Mouse (Mus musculus) CD8-positive naive resting alpha-beta T cell, adult 2 months (primary cell): ENCODE results near the gene Sned1.
"Not testable (repeated sequence)": the region's sequence is repeated elsewhere in the genome, so short reads cannot be mapped to it uniquely, and the experiment has no call there.

Source experiments
- DNase-seq, 2 experiments: peaks; one replicate each; pipeline ENCODE4 v3.0.0; 2022; ENCODE audit warnings: low read depth in 2 of 2, low spot score in 2 of 2

Sned1 gene

DNA sequence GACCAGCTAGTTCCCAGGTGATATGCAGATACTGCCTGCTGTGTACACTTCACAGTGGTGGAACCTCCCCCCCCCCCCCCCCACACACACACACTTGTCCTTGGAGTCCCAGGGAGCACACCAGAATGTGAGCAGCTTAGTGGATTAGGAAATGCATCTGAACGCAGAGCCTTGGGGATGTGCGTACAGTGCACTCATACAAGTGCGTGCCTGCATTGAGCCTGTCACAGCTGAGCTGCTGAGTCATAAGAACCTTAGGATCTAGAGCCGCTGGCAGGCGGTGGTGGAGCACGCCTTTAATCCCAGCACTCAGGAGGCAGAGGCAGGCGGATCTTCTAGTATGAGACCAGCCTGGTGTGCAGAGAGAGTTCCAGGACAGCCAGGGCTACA lies 7.7 kb upstream of the Sned1 start:
- DNase-seq: no peak

DNA sequence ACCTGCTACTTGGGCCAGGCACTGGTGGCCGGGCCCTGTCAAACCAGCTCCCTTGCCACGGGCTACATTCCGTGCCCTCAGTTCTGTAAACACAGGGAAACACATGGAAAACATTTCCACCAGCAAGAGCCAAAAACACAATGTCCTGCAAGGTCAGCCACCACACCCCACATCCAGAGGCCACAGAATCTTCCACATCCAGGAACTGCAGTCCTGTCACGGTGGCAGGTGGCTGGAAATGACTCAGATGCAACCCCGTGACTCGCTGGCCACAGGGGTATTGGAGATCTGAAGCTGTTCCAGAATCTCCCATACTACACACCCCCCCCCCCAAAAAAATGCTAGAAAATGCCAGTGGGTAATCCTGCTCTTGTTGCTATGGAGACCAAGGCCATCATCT lies 6.4 kb upstream of the Sned1 start:
- DNase-seq: no peak

DNA sequence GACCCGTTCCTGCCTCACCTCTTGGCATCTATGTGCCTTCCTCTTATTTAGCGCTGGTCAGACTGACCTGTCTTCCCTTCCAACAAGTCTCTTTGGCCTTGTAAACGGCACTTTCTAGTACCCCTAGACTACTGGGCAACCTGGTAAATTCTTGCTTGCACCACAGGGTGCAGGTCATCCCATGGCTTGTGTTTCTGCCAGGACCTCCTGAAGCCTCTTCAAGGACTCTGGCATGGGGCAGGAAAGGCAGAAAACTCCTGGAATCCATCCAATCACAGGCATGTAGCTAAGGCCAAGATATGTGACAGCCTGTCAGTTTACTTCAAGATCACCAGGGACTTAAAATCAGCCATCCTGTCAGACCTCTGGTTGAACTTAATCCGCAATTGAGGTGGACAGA lies 6.0 kb upstream of the Sned1 start:
- DNase-seq: no peak

DNA sequence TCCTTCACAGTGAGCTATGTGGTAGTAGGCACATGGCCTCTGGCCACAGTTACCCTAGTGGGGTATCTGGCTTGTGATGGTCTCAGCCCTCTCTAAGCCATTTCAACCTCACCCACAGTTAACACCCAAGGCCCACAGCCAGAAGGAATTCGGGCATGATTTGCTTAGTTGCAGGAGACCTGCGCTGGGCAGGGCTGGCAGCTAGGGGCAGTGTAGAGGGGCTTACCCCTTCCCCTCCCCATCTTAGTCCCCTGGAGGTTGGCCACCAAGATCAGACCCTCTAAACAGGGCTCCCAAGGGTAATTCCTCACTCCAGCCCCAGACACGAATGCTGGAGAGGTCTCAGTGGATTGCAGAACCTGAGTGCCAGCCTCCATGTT lies 894 bp downstream of the Sned1 start:
- no peak for DNase-seq

DNA sequence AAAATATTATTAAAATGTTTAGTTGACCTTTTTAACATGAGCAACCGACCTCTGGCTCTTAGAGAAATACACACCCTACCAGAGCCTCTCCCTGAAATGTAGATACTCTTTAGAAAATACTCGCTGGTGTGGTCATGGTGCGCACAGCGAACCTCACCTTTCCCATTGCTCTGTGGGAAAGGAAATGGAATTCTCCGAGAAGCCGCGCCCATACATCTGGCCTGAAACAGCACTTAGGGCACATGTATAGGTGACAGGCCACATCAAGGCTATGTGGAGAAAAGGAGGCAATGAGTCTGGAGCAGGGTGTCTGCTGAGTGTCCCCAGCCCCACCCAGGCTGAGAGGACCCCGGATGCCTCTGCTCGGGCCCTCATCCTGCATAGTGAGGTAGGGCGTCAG lies 2.0 kb downstream of the Sned1 start:
- no peak for DNase-seq

DNA sequence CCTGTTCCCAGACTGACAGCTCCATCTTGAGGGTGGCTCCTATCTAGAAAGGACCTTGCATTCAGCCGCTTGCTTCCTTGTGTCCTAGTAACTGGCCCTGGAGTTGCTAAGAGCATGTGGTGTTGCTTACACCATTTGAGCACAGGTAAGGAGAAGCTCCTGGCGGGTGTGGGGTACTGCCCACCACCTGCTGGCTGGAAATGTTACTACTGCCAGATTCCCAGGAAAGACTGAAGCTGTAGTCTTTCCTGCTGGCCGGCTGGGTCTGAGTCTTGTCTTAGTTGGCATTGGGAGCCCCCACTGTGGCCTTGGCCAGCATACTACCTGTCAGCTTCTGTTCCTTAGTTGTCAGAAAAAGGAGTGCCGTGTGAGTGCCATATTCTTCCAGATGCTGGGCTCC lies 2.6 kb downstream of the Sned1 start:
- DNase-seq: no peak

DNA sequence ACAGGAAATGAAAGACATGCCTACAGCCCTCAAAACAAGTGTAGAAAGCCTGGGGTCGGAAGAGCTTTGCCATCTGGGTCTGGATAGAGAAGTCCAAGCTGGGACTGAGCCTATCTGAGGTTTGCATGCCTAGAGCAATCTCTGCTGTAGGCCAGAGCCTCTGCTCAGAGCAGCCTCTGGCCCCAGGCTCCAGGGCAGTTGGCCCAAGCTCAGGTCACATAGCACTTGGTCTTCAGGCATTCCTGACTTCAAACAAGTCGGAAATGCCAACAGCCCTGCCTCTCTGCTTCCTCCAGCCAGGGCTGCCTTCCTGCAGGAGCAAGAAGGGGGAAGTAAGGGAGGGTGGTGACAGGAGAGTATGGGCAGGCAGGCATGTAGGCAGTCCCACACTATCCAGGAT lies 10.3 kb downstream of the Sned1 start:
- DNase-seq: no peak

DNA sequence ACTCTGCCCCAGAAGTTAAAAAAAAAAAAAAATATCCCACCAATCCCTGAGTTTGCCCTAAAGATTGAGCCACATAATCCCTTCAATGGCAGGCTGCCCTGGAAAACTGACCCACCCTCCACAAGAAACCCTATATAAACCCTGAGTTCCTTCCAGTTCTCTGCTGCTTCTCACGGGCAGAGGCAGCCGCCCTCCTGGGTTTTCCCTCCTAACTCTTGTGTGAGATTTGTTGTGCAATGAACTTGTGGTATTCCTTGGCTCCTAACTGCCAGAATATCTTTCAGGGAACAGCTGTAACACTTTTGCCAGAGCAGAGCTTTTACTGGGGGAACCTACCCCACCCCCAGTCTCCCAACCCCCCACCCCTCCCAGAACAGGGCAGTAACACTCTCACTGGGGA lies 16.9 kb downstream of the Sned1 start:
- DNase-seq: no peak

DNA sequence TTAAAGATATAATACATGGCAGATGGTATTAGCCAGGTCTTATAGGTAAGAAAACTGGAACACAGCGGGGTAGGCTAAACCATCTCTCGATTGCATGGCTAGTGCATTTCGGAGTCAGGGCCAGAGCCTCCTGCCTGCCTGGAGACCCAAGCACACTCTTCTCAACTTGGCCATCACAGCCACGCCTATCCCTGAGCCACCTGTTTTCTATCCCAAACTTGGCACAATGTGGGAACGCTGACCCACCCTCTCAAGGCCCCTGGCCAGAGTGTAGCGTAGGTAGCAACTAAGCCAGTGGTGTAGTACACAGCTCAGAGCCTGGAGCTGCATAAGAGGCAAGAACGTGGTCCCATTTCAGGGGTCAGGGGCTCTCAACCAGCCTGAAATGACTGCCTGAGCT lies 20.1 kb downstream of the Sned1 start:
- DNase-seq: no peak

DNA sequence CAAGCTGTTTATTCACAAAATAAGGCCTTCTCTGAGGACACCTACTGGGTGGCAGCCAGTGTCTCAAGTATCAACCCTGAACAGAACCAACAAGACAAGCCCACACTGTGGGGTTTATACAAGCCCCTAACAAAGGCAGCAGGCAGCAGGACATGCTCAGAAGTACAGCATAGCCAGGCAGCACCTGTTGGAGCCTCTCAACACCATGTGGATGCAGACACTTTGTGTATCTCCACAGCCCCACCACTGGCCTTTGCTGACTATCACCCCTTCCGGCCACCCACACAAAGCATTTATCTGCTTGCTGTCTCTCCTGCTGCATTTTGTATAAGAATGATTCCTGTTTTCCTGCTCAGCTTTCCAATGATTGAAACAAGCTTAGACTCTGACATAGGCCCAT lies 21.9 kb downstream of the Sned1 start:
- DNase-seq: no peak

DNA sequence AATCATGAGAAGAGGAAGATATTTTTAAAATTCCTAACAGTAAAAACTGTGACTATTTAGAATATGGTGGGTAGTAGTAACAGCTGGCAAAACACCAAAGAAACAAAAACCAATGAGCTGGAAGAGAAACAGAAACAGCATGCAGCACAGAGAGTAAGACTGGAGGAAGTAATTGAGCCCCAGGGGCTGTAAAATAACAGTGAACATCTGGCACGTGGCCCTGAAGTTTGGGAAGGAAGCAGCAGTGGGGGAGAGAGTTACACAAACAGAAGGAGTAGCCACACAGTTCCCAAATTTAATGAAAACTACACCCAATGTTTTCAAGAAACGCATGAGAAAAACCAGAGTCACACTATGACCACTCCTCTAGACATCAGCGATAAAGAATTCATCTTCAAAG lies 31.6 kb downstream of the Sned1 start:
- DNase-seq: no peak

DNA sequence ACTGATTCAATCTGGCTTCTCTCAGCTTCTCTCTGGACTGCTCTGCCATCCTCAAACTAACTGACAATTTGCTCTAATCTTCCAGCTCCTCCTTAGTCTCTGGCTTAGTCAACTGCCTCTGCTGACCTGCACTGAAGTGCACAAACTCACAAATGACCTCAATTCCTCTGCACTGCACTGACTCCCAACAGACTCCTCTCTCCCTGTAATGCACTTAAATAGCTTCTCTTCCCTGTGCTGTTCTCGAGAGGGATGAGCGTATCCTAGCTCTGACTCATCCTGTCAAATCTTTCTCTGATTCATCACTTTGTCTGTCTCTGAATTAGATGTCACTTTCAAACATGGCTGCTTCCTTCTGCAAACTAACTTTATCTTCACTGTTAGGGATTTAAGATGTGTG lies 32.6 kb downstream of the Sned1 start:
- DNase-seq: no peak

DNA sequence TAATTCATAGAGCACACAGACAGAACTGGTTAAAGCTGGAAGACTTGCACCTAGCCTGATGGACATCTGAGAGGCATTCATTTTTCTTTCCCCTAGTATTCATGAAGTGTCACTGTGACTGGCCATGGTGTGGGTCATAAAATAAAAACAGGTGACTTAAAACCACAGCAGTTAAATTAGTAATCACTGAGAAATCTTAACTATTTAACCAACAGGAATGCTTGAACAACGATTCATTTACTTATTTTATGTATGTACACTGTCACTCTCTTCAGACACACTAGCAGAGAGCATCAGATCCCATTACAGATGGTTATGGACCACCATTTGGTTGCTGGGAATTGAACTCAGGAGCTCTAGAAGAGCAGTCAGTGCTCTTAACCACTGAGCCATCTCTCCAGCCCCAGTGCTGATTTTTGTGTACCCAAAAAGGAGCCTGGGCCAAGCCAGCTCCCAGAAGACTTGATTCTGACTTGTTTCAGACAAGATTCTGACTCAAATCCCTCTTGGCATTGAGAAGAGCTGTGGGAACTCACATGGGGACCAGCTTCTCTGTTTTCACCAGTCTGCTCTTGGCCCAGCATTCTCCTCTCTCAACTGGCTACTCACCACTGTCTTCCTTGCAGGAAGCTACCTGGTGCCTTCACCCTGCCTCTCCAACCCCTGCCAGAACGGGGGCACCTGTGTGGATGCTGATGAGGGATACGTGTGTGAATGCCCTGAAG lies 35.0 kb downstream of the Sned1 start:
- no peak for DNase-seq

DNA sequence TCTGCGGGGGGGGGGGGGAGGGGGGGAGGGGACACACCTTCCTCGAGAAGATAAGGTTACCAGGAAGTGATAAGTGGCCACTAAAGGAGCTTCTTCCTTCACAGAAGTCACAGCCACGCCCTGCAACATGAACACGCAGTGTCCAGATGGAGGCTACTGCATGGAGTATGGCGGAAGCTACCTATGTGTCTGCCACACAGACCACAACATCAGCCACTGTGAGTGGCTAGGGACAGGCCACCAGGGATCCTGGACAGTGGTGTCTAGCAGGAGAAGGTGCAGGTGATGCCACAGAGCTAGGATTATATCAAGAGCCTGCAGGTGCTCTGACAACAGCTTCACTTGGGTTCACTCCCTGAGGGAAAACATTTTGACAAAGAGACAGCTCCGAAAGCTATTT lies 36.1 kb downstream of the Sned1 start:
- no peak for DNase-seq

DNA sequence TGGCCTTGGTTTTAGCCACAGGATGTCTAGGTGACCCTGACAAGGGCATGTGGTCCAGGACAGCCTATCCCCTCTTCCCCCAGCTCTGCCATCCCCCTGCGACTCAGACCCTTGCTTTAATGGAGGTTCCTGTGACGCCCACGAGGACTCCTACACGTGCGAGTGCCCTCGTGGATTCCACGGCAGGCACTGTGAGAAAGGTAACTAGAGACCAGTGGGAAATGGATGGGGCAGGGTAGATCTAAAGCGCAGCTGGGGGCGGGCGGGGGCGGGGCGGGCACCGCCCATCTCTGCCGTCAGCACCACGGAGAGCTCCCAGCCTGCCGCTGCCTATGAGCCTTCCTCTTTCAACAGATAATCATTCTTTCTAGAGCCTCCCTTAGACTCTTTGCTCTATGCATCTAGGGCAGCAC lies 36.8 kb downstream of the Sned1 start:
- no peak for DNase-seq

DNA sequence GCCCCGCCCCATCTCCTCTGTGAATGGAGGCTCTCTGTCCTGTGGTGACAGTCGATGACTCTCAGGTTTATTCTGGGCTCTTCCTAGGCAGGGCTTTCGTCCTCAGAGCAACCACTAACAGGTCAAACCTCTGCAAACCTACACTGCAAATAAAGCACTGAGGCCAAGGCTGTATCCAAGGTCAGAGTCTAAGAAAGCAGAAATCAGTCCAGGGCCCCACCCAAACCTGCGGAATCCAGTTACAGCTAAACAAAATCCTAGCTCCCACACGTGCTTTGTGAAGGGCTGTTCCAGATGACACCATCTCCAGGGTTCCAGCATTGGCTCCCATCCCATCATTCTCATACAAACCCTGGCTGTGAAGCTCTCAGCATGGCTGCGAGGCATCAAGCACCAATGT lies 39.9 kb downstream of the Sned1 start:
- DNase-seq: no peak

DNA sequence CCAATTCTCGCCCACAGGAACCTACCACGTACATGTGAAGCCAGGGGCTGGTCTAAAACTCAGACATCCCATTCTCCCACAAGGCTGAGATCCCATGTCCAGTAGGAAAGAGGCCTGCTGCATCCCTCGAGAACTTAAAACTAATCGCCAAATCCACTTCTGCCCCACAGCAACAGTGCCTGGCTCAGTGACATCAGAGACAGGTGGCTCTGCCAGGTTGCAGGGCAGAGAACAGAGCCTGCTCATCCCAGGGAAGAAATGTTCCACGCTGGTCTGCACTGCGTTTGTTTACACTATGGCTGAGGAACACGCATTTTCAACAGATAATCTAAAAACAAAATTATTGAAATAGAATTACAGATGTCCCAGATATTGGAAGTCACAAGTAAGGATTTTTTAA lies 41.4 kb downstream of the Sned1 start:
- DNase-seq: no peak

DNA sequence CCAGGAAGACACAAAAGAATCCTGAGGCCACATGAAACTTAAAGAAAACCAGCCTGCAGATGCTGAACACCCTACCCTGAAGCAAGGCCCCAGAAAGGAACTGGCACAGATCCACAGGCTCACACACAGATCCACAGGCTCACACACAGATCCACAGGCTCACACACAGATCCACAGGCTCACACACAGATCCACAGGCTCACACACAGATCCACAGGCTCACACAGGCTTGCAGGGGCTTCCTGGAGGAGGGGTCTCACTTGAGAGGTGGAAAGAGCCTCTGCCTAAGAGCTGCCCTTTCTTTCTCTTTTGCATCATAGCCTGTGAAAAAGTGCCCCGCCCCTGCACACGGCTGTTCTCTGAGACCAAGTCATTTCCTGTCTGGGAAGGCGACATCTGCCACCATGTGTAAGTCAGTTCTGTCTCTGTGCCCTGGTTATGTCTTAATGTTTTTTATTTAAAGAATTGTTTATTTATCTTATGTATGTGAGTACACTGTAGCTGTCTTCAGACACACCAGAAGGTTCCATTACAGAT lies 54.1 kb downstream of the Sned1 start:
- DNase-seq: no peak

DNA sequence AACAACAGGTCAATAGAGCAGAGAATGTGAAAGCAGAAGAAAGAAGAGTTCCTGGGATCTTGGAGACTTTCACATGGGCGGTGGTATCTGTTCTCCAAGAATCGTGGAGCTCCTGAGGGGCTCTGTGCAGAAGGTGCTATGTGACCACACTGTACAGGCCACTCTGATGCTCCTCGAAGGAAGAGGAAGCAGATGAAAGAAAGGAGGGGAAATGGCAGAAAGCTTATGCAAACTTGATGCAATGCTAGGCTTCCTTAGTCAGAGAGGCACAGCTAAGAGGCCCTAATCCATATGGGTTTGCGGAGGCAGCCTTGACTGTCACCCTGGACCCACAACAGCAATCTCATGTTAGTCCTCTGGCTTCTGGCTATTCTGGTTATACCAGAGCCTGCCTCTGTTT lies 55.3 kb downstream of the Sned1 start:
- no peak for DNase-seq

DNA sequence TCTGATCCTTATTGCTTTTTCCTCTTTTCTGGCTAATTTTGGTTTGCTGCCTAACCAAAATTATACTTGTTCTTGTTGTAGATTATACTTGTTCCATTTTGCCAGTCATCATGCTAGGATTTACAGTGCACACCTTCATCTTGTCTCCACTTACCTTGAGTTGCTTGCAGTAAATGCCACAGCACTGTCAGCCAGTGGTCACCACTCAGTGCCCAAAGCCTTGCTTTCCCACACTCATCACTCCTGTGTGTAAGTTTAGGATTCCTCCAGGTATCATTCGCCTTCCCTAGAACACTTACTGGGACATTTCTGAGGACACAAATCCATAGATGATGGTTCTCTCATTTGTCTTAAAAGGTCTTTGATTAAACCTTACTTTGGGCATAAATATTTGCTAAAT lies 56.0 kb downstream of the Sned1 start:
- DNase-seq: no peak

DNA sequence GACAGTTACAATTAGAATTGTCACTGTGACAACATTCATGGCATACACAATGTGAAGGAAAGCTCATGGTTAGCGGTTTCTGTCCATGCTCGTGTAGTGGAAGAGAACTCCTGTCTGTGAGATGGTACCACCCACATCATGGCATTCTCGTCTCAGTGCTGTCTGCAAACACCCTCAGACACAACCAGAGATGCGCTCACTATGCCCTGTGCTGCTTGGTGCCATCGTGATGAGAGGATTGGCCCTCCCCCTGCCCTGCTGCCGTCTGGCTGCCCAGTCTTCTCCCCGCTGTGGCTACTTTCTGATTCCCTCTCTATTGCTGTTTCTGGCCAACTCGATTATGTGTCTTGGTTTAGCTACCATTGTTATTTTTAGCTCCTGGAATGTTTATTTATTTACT lies 56.4 kb downstream of the Sned1 start:
- no peak for DNase-seq

DNA sequence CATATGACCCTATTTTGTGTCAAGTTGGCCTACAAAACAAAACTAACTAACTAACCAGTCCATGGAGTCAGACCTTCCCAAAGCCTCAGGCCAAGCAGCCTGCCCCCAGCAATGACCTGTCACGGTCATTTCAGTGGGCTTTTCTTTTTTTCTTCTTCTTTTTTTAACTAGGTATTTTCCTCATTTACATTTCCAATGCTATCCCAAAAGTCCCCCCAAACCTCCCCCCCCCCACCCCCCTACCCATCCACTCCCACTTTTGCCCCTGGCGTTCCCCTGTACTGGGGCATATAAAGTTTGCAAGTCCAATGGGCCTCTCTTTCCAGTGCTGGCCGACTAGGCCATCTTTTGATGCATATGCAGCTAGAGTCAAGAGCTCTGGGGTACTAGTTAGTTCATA lies 58.9 kb downstream of the Sned1 start:
- not testable (repeated sequence) for DNase-seq

DNA sequence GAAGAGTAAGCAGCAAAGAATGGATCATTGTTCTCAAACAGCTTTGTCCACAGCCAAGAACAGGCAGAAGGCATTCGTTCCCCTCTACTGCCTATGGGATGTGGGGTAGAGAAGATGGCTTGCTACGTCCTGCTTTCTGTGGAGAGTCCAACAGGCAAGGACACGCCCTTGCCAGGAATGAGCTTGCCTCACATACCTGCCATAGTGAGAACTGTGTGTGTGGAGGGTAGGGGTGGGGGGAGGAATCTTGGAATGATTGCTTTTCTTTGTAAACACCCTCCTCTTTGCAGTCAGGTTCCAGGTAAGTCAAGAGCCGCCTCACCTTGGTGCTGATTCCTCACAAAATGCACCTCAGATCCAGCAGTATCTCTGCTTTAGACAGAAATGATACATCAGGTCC lies 64.2 kb downstream of the Sned1 start:
- DNase-seq: no peak

DNA sequence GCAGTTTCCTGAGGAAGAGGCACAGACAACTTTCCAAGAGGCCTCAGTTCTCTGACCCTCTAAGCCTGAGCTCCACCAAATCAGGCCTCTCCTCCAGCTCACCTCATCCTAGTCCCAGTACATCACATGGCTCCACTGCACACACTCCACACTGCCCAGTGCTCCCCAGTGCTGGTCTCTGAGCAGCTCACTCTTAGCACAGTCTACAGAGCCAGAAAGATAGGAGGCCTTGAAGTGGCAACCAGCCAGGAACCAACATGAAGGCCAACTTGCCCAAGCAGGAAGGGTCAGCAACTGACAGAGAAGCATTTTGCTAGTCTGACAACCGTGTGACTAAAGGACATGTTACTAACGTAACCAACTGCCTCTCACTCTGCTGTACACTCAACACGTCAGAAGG lies 64.9 kb downstream of the Sned1 start:
- DNase-seq: no peak
